Mouse (Mus musculus): Measurements from ENCODE around the gene Ddx1. TPM values are rescaled to one million over a fixed set of nuclear protein-coding genes. Genes with fewer than 3 reads are reported as not detected.

The Ddx1 gene
- total RNA-seq, 2 experiments from 2014 or later: 120 to 123 TPM

Other genes with a start within 250 kb of the Ddx1 start
- 10 to 100 TPM; 30.5 to 33.2 TPM for gene Nbas, start 19.9 kb upstream of the Ddx1 start, total RNA-seq (2021)

All from layer of hippocampus, postnatal 36 days (tissue).